Mouse (Mus musculus): ENCODE results near the gene Zfp568. TPM values are rescaled to one million over a fixed set of nuclear protein-coding genes. Genes with fewer than 3 reads are reported as not detected.

Zfp568 gene
- polyA plus RNA-seq, 1 experiment from 2014 or later = 30.4 TPM

DNA sequence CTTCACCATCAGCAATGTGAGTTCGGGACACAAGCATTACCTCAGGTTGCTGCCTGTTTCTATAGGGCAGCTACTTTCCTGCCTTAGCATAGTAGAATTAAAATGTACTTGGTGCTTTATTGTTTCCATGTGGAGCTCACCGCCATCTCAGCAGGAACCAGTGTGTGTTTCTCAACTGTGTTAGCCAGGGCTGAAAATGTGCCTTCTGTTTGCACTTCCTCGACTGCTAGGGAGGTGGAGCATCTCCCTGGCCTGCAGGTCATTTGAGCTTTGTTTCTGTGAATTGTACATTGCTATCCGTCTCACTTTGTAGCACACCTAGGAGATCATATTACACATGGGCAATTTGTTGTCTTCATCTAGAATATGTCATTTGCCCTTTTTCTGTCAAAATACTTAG is 43.6 kb downstream of the Zfp568 start:
- peaks cover 63% of the 10 kb centered on the region for H3K36me3 ChIP-seq (replicated peaks)
- WGBS = 72% methylated on average over 4 of the region's 4 CpGs
- H3K4me1 ChIP-seq = peaks cover 6% of the 10 kb centered on the region; the same call in 1 of the 2 replicates
- H3K9me3 ChIP-seq = no peaks in the 10 kb centered on the region
- H3K4me3 ChIP-seq = no peak overlapping the region
- H3K27me3 ChIP-seq (replicated peaks; ENCODE audit: low read depth, poor library complexity, severe bottlenecking) = no peaks in the 10 kb centered on the region
- no peak overlapping the region for H3K27ac ChIP-seq (replicated peaks)
- DNase-seq (ENCODE audit: low spot score) = no peak

DNA sequence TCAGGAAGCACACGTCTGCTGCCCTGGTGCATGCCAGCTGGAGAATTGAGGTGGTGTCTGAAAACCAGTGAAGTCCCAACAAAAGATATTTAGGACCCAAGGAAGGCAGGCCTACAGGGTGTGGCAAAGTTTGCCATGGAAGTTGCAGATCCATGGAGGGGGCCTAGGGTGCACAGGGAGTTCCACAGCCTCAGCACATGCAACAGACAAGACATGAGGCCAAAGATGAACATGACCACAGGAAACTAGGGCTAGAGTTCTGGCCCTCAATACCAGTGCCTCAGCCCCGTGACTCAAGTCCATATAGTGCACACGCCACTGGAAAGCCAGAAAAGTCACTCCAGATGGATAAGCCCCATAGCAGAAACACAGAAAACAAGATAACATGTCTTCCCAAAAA is 44.8 kb downstream of the Zfp568 start:
- Histone ChIP-seq H3K9me3 (no peaks in the 10 kb centered on the region), H3K4me1 (peaks cover 6% of the 10 kb centered on the region; the same call in 1 of the 2 replicates), H3K4me3 (no peak overlapping the region), H3K27ac (replicated peaks) (no peak overlapping the region), H3K27me3 (replicated peaks; ENCODE audit: low read depth, poor library complexity, severe bottlenecking) (no peaks in the 10 kb centered on the region), H3K36me3 (replicated peaks) (peaks cover 50% of the 10 kb centered on the region)
- 92% methylated on average over 3 of the region's 3 CpGs for WGBS
- no peak for DNase-seq (ENCODE audit: low spot score)

DNA sequence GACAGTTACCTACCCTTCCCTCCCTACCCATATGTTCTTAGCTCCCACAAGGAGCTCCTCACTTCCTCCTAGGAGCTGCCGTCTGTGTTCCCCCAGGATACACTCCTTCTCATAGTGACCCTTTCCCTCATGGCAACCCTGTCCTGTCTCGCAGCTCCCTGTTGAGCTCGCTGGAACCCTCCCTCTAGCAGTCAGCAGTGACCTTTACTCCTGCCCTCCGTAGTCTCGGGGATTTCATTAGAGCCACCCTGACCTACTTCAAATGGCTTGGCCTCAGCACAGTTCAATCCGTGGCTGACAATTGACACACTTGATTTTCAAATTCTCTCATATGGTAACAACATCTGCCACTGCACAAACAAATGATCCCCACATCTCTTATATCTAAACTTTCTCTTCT is 46.9 kb downstream of the Zfp568 start:
- H3K4me1 ChIP-seq = peaks cover 6% of the 10 kb centered on the region; the same call in 1 of the 2 replicates
- H3K36me3 ChIP-seq (replicated peaks) = peaks cover 30% of the 10 kb centered on the region
- H3K4me3 ChIP-seq = no peak overlapping the region
- DNase-seq (ENCODE audit: low spot score) = no peak
- no peaks in the 10 kb centered on the region for H3K9me3 ChIP-seq
- no peak overlapping the region for H3K27ac ChIP-seq (replicated peaks)
- 30% methylated on average over 6 of the region's 6 CpGs for WGBS
- no peaks in the 10 kb centered on the region for H3K27me3 ChIP-seq (replicated peaks; ENCODE audit: low read depth, poor library complexity, severe bottlenecking)

DNA sequence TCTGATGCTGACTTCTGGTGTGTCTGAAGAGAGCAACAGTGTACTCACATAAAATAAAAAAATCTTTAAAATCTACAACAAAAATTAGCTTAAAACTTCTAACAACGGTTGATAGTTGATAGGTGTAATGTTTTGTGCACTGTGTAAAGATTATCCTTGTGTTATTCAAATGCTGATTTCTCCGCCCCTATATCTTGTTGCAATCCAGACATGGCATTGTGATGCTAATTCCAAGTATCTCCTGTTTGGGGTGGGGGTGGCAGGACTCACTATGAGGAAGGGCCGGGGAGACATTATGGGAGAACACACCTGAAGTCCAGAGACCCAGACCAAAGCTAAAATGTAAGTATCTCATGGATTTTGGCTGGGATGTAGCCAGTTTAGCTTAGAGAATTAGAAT is 47.6 kb downstream of the Zfp568 start:
- DNase-seq (ENCODE audit: low spot score) = no peak
- Histone ChIP-seq H3K27me3 (replicated peaks; ENCODE audit: low read depth, poor library complexity, severe bottlenecking) (no peaks in the 10 kb centered on the region), H3K27ac (replicated peaks) (no peak overlapping the region), H3K36me3 (replicated peaks) (peaks cover 23% of the 10 kb centered on the region), H3K9me3 (no peaks in the 10 kb centered on the region), H3K4me1 (peaks cover 6% of the 10 kb centered on the region; the same call in 1 of the 2 replicates), H3K4me3 (no peak overlapping the region)
- WGBS = 89% methylated on average over 3 of the region's 3 CpGs

DNA sequence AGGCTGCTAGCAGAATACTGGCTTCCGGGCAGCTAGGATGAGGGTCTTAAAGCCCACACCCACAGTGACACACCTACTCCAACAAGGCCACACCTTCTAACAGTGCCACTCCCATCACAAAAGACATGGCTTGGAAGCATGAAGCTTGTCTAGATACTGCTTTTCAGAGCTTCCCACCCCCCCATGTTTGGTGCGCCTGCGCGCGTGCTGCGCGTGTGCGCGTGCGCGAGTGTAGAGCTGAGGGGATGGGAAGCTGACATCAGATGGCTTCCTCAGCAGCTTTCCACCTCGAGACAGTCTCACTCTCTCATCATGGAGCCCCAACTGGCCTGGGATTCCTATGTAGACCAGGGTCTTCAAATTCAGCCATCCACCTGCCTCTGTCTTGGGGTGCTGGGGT is 50.6 kb downstream of the Zfp568 start:
- no peaks in the 10 kb centered on the region for H3K9me3 ChIP-seq
- peaks cover 6% of the 10 kb centered on the region; the same call in 1 of the 2 replicates for H3K4me1 ChIP-seq
- H3K27ac ChIP-seq (replicated peaks) = no peak overlapping the region
- peaks cover 23% of the 10 kb centered on the region for H3K36me3 ChIP-seq (replicated peaks)
- DNase-seq (ENCODE audit: low spot score) = no peak
- H3K4me3 ChIP-seq = no peak overlapping the region
- H3K27me3 ChIP-seq (replicated peaks; ENCODE audit: low read depth, poor library complexity, severe bottlenecking) = no peaks in the 10 kb centered on the region
- 93% methylated on average over 12 of the region's 12 CpGs for WGBS

DNA sequence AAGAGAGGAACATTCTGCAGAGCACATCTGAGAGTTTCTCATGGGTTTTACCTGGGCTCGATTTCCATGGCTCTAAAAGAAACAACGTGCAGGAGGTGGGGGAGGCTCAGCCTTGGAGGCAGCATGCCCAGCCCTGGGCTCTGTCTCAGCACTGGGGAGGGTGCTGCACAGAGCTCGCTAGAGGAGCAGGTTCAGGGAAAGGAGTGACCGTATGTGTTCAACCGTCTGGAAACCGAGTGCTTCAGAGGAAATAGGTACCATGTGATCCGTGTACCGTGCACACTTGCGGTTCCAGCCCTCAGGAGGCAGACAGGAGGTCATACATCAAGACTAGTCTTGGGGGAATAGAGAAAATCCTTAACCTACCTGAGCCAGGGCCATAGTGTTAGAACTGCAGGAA is 60.6 kb downstream of the Zfp568 start:
- Histone ChIP-seq H3K9me3 (no peaks in the 10 kb centered on the region), H3K4me3 (no peak overlapping the region), H3K36me3 (replicated peaks) (peaks cover 3% of the 10 kb centered on the region; the same call in 1 of the 2 replicates), H3K27me3 (replicated peaks; ENCODE audit: low read depth, poor library complexity, severe bottlenecking) (no peaks in the 10 kb centered on the region), H3K27ac (replicated peaks) (no peak overlapping the region), H3K4me1 (no peaks in the 10 kb centered on the region)
- no peak for DNase-seq (ENCODE audit: low spot score)
- 58% methylated on average over 9 of the region's 9 CpGs for WGBS

DNA sequence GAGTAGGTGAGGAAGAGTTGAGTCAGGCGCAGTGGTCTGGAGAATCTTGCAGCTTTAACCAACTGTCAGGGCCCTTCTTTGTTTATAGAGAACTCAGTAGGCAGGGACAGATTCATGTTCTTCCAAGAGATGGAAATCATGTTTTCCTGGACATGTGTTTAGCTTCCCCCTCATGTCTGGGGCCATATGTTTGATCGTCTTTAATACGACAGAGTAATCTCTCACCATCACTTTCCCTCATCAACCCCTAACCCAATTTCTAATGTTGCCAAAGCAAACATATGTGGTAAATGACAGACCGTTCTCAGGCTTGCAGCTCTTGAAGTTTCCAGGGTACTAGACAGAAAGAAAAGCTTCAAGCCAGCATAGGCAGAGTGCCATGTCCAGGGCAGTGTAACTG is 64.4 kb downstream of the Zfp568 start:
- WGBS = 92% methylated on average over 4 of the region's 4 CpGs
- H3K27me3 ChIP-seq (replicated peaks; ENCODE audit: low read depth, poor library complexity, severe bottlenecking) = no peaks in the 10 kb centered on the region
- DNase-seq (ENCODE audit: low spot score) = no peak
- no peaks in the 10 kb centered on the region for H3K9me3 ChIP-seq
- peaks cover 9% of the 10 kb centered on the region; the same call in 1 of the 2 replicates for H3K36me3 ChIP-seq (replicated peaks)
- no peak overlapping the region for H3K27ac ChIP-seq (replicated peaks)
- H3K4me3 ChIP-seq = no peak overlapping the region
- peaks cover 16% of the 10 kb centered on the region for H3K4me1 ChIP-seq

DNA sequence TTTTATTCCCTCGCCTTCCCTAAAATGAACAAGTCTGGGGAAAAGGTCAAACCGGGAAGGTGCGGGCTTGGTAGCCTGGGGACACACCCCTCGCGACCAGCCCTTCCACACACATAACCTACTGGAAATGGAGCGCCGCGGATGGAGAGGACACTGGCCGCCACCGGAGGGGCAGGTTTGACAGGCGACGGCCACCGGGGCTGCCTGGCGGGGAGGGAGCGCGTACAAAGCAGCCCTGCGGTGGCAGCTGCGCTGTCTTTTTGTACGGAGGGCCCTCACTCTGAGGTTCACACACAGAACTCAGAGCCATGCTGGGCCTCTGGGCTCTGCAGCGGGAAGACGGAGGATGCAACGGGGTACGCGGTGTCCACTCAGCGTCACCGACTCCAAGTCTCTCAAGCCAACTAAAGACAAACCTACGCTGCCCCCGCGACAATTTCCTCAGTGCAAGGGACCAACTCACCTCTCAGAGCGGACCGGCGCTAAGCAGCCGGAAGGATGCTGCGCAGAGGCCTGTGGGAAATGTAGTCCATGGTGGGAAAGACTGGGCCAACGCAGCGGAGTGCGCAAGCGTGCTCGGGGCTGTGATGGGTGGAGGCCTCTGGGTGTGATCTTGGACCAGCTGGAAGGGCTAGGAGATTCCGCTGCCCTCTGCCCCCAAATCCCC is 67.3 kb downstream of the Zfp568 start, which contains the start of gene Zfp14:
TSS of gene Zfp14 (minus strand) at position 499 of the 667 bp plus-strand sequence.
- peaks cover 21% of the 10 kb centered on the region for H3K36me3 ChIP-seq (replicated peaks)
- H3K27me3 ChIP-seq (replicated peaks; ENCODE audit: low read depth, poor library complexity, severe bottlenecking) = no peaks in the 10 kb centered on the region
- H3K9me3 ChIP-seq = no peaks in the 10 kb centered on the region
- under 1% methylated on average over 40 of the region's 40 CpGs for WGBS
- H3K4me3 ChIP-seq = peak within 1 kb of the TSS; percentile 79
- peak; percentile 91 for DNase-seq (ENCODE audit: low spot score)
- H3K27ac ChIP-seq (replicated peaks) = peak within 1 kb of the TSS; percentile 86
- H3K4me1 ChIP-seq = peaks cover 22% of the 10 kb centered on the region

DNA sequence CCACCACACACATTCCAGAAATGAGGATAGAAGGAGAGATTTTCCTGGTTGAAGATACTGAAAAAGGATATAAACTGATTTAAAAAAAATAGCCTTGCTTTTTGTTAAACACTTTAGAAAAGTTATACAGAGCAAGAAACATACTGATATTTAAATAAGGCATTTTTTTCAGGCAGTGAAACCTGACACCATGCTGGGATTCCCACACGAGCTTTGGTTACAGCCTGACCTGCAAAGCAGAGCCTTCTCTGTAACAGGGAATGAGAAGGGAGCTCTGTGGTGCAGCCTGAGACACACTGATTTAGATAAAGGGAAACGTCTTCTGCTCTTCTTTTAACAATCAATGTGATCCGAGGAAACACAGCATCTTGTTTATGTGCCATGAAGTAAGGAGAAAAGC is 69.8 kb downstream of the Zfp568 start:
- 14% methylated on average over 3 of the region's 3 CpGs for WGBS
- DNase-seq (ENCODE audit: low spot score) = no peak
- no peaks in the 10 kb centered on the region for H3K9me3 ChIP-seq
- H3K27me3 ChIP-seq (replicated peaks; ENCODE audit: low read depth, poor library complexity, severe bottlenecking) = no peaks in the 10 kb centered on the region
- no peak overlapping the region for H3K4me3 ChIP-seq
- peak overlapping the region; percentile 54; the same call in 1 of the 2 replicates for H3K27ac ChIP-seq (replicated peaks)
- H3K4me1 ChIP-seq = peaks cover 22% of the 10 kb centered on the region
- H3K36me3 ChIP-seq (replicated peaks) = peaks cover 46% of the 10 kb centered on the region

DNA sequence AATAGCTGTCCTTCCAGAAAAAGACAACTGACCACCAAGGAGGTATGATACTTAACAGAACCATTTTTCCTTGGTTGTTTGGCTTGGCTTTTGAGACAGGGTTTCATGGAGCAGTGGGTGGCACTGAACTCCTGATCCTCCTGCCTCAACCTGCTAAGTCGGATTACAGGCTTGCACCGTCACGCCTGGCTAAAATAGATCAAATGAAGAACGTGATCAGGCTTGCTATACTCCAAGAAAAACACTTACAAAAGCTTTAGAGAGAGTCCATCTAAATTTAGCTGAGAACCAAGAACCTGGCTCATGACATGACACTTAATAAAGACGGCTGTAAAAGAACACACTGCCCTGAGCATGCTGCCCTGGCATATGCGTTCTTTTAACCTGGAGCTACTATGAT is 76.6 kb downstream of the Zfp568 start:
- H3K4me1 ChIP-seq = no peaks in the 10 kb centered on the region
- DNase-seq (ENCODE audit: low spot score) = no peak
- H3K9me3 ChIP-seq = no peaks in the 10 kb centered on the region
- no peak overlapping the region for H3K4me3 ChIP-seq
- 83% methylated on average over 6 of the region's 6 CpGs for WGBS
- H3K36me3 ChIP-seq (replicated peaks) = peaks cover 95% of the 10 kb centered on the region
- no peaks in the 10 kb centered on the region for H3K27me3 ChIP-seq (replicated peaks; ENCODE audit: low read depth, poor library complexity, severe bottlenecking)
- no peak overlapping the region for H3K27ac ChIP-seq (replicated peaks)

DNA sequence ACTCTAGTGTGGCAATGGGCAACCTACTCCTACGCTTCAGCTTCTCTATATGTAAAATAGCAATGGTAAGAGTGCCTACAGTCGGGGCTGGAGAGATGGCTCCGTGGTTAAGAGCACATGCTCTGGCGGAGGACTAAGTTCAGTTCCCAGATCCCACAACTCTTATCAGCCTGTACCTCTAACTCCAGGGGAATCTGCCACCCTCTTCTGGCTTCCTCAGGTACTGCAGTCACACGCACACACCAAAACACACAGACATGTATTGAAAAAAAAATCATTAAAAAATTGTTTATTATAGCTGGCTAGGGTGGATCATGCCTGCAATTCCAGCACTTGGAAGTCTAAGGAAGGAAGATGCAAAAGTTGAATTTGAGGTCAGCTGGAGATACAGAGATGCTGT is 78.7 kb downstream of the Zfp568 start:
- Histone ChIP-seq H3K4me3 (no peak overlapping the region), H3K9me3 (no peaks in the 10 kb centered on the region), H3K36me3 (replicated peaks) (peaks cover 88% of the 10 kb centered on the region), H3K4me1 (no peaks in the 10 kb centered on the region), H3K27me3 (replicated peaks; ENCODE audit: low read depth, poor library complexity, severe bottlenecking) (no peaks in the 10 kb centered on the region), H3K27ac (replicated peaks) (no peak overlapping the region)
- WGBS = 90% methylated on average over 5 of the region's 5 CpGs
- peak; percentile 35 for DNase-seq (ENCODE audit: low spot score)

DNA sequence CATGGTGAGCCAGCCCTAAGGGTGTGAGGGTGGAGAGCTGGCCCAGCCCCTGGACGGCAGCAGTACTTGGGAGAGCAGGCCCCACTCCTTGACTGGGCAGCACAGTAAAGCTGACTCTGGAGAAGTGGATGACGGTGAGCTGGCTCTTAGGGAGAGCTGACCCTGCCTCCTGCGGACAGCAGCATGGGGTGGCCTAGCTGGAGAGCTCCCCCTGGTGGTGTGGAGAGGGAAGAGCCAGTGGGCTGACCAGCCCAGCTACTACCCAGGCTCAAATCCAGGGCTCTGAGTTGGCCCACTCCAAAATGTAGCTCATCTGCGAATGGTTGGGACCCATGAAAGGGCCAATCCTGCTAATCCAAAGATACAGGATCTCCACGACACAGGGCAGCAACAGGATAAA is 80.9 kb downstream of the Zfp568 start:
- H3K36me3 ChIP-seq (replicated peaks) = peaks cover 85% of the 10 kb centered on the region
- DNase-seq (ENCODE audit: low spot score) = no peak
- no peak overlapping the region for H3K27ac ChIP-seq (replicated peaks)
- no peaks in the 10 kb centered on the region for H3K27me3 ChIP-seq (replicated peaks; ENCODE audit: low read depth, poor library complexity, severe bottlenecking)
- no peaks in the 10 kb centered on the region for H3K4me1 ChIP-seq
- 80% methylated on average over 5 of the region's 5 CpGs for WGBS
- no peak overlapping the region for H3K4me3 ChIP-seq
- no peaks in the 10 kb centered on the region for H3K9me3 ChIP-seq
